Mouse (Mus musculus) forebrain, embryonic 10.5 days (tissue): ENCODE data around the gene Foxe3. TPM values are rescaled to one million over a fixed set of nuclear protein-coding genes. Genes with fewer than 3 reads are reported as not detected.

Experiments
- DNase-seq: peaks from one replicate; pipeline ENCODE4 v3.0.0-alpha.2; 2017; ENCODE audit warnings: low spot score; ENCODE audit errors: extremely low spot score
- H3K27ac ChIP-seq: fragments of 300-500 bp; sonication (generic); 2 replicates; pipeline ENCODE4 v1.5.1; 2016; ENCODE audit warnings: mild to moderate bottlenecking
- H3K27me3 ChIP-seq: fragments of 300-500 bp; sonication (generic); 2 replicates; pipeline ENCODE4 v1.6.1; 2016; ENCODE audit warnings: mild to moderate bottlenecking; ENCODE audit not compliant: poor library complexity, severe bottlenecking
- H3K36me3 ChIP-seq: fragments of 300-500 bp; sonication (generic); replicated peaks from 2 replicates; pipeline ENCODE4 v1.6.1; 2016; ENCODE audit warnings: mild to moderate bottlenecking, moderate library complexity
- H3K4me1 ChIP-seq: fragments of 300-500 bp; sonication (generic); 2 replicates; pipeline ENCODE4 v1.6.1; 2016
- H3K4me3 ChIP-seq: fragments of 300-500 bp; sonication (generic); 2 replicates; pipeline ENCODE4 v1.5.1; 2016; ENCODE audit warnings: mild to moderate bottlenecking, moderate library complexity
- H3K9me3 ChIP-seq: fragments of 300-500 bp; sonication (generic); 2 replicates; pipeline ENCODE4 v1.6.1; 2016; ENCODE audit warnings: mild to moderate bottlenecking, moderate library complexity
- WGBS: fragments of 180-500 bp; shearing (Covaris S2); methylation state at CpG from one replicate; pipeline ENCODE4 v1.1.7; 2016; 5-methylcytosine and 5-hydroxymethylcytosine counted together
- polyA plus RNA-seq: library from polyadenylated mRNA; unstranded; fragments of >200 nt; fragmentation: Nextera tagmentation; extraction: Ambion mirVana; gene quantifications from 2 replicates; pipeline ENCODE4 v1.2.1, GENCODE M21; 2016

Foxe3 gene
- polyA plus RNA-seq, 1 experiment from 2014 or later = 1.1 TPM

DNA sequence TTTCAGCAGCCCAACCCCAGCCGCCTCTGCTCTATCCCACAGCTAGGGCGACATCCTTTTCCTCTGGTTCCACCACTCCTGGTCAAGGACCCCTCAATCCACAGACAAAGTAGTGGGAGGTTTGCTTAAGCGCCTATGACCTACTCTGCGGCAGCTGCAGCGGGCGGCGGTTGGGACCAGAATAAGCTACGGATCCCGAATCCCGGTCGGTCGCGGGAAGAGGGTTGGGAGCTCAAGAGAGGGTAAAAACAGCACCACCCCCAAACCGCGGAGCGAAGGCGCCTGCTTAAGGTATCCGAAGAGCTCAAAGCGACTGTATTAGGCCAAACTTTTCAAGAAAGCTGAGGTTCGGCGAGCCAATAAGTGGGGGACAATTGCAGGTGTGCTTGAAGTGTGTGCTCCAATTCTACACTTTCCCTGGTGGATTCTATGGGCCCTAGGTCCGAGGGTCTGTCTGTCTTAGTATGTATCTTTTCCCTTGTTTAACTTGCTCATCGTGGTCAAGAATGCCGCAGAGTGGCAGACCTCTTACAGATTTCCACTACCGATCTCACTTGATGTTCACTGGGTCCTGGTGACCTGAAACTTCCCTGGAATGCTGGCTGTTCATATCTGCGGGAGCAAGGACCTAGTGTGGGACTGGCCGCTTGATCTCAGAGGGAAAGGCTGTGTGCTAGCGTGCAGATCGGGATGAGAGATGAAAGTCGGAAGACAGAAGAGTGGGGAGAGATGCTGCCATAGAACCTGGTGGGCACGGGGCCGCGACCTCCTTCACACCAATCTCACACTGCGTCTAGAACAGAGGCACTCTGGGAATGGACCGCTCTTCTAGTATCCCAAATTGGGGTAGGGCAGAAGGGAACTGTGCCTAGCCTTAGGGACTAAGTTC is 12.9 kb downstream of the Foxe3 start:
- peak; percentile 45 for DNase-seq
- no peaks in the 10 kb centered on the region for H3K9me3 ChIP-seq
- H3K27ac ChIP-seq = no peak overlapping the region
- H3K4me3 ChIP-seq = peak overlapping the region; percentile 30
- 3% methylated on average over 35 of the region's 35 CpGs for WGBS
- peaks cover 99% of the 10 kb centered on the region for H3K27me3 ChIP-seq
- peaks cover 36% of the 10 kb centered on the region for H3K4me1 ChIP-seq
- H3K36me3 ChIP-seq = no peaks in the 10 kb centered on the region

DNA sequence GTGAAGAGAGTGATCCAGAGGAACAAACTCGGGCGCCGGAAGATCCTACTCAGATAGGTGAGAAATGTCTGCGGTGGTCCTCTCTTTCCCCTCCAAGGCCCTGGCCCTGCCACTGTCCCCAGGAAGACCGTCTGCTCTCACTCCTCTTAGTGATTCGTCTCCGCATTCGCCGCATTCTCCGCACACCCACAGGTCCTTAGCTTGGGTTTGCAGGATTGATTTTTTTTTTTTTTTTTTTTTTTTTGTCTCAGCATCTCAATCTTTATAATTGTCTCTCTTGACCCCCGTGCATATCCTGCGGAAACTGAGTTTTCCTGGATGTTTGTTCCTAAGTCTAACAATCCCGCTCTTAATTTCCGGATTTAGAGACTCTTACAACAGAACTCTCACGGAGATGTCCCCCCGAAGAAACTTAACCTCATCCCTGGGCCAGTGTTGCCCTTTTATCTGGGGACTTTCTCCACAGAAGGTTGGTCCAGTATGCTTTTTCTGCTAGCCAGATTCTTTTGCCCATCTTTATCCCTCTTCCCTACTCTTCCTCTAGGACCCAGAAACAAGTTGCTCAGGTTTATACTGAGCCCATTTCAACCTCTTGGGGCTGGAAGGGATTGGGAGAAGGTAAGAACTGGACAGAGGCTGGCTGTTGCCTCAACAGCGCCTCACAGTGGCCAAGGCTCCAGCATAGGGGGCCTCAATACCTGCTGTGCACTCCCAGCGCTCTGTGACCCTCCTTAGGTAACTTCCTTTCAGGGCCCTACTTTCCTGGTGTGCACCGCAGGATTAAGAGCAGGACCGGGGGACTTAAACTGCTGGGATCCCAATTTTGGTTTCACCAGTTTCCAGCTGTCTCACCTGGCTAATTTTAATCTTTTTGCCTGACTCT is 16.0 kb downstream of the Foxe3 start:
- H3K27ac ChIP-seq = peak overlapping the region; percentile 85
- H3K27me3 ChIP-seq = peaks cover 100% of the 10 kb centered on the region
- DNase-seq = peak; percentile 63
- 1% methylated on average over 20 of the region's 20 CpGs for WGBS
- no peaks in the 10 kb centered on the region for H3K36me3 ChIP-seq
- H3K4me3 ChIP-seq = peak overlapping the region; percentile 60
- H3K4me1 ChIP-seq = peaks cover 54% of the 10 kb centered on the region
- H3K9me3 ChIP-seq = no peaks in the 10 kb centered on the region

DNA sequence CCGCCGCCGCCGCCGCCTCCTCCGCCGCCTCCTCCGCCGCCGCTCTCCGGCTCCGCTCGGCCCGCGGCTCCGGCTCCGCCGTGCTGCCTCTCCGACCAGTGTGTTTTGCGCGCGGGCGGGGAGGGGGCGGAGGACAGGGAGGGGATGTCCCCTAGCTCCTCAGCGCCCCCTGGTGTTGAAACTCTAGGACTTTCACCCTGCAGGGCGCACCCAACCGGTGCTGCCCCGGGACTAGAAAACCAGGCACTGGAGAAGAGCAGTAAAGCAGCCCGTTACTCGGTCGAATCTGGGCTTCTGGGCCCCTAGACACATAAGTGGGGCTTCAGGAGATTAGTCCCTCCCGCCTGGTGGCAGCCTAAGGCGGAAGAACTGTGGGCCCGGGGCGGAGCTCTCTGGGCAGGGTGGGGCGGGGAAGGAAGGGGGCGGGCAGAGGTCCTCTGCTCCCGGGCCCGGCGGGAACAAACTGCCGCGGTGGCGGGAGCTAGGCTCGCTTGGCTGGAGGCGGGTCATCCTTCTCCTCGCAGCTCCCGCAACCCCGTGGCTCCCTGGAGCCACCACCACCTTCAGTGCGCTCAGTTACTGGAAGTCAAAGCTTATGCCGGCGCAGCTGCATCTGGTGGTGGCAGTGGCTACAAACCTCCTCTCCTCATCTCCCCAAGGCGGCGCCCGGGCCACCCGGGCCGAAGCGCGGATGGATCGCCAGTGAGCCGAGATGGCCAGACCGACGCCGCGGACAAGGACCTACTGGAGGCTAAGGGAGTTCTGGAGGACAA is 16.8 kb downstream of the Foxe3 start, which contains the start of gene Foxd2:
Gene Foxd2 (minus strand): TSS at position 45 of the 773 bp plus-strand sequence.
- Histone ChIP-seq H3K4me3 (peak within 1 kb of the TSS; percentile 60), H3K9me3 (no peaks in the 10 kb centered on the region), H3K4me1 (peaks cover 55% of the 10 kb centered on the region), H3K27me3 (peaks cover 100% of the 10 kb centered on the region), H3K27ac (peak within 1 kb of the TSS; percentile 85), H3K36me3 (no peaks in the 10 kb centered on the region)
- WGBS = 0% methylated on average over 58 of the region's 64 CpGs
- peak; percentile 92 for DNase-seq

DNA sequence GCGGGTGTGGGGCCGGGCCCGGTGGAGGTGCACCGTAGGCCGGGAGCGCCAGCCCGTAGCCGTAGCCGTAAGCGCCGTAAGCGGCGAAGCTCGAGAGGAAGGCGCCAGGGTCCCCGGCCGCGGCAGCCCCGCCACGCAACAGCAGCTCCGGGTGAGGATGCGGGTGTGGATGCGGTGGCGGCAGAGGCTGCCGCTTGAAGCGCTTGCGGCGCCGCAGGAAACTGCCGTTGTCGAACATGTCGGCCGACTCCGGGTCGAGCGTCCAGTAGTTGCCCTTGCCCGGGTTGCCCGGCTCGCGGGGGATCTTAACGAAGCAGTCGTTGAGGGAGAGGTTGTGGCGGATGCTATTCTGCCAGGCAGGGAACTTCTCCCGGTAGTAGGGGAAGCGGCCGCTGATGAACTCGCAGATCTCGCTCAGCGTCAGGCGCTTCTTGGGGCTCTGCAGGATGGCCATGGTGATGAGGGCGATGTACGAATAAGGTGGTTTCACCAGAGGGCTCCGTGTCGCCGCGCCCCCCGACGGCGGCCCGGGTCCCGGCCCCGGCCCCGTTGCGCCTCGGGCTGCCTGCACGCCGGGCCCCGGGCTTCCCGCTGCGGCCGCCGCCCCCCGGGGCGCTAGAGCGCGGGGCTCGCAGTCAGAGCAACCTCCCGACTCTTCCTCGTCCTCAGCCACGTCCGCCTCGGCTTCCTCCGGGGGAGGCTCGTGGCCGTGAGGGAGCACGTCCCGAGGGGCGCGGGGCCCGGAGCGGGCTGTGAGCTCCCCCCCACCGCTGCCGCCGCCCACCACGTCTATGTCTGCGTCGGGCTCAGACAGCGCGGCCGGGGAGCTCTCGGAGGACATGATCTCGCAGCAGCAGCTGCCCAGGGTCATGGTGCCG is 17.6 kb downstream of the Foxe3 start:
- H3K27ac ChIP-seq = peak overlapping the region; percentile 85
- peak overlapping the region; percentile 60 for H3K4me3 ChIP-seq
- WGBS = under 1% methylated on average over 91 of the region's 103 CpGs

DNA sequence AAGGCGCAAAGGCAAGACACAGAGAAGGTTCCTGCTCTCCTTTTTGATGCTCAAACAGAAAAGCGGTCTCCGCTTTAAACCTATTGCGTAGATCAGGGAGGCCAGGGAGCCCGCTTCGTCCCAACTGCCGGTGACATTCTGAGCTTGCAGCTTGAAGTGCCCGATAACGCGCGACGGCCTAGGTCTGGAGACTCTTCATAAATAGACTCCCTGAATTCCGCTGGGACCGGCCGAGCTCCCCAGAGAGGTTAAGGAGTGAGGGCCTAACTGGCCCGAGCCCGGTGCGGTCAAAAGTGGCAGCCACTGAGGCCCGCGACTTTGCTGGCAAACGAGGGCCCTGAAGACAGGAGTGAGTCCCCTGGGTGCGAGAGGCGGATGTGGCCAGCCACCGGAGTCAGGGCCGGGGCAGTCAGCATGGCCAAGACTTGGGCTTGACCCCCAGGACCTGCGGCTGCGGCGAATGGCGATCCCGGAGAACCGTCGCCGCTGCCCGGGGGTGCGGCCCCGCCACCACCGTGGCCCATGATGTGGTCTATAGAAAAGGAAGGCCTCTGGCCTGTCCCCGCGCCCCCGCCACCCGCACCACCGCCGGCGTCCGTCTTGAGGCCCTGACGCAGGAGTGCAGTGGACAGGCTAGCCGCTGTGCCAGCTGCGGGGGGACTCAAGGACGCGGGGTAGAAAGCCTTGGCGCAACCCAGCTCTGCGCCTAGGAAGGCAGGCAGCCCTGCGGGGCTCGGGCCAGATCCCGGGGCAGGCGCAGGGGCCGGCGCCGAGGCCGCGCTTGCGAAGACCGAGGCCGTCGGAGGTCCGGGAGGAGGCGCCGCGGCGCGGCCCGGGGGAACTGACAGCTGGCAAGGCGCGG is 18.5 kb downstream of the Foxe3 start:
- no peaks in the 10 kb centered on the region for H3K36me3 ChIP-seq
- DNase-seq = peak; percentile 56
- no peaks in the 10 kb centered on the region for H3K9me3 ChIP-seq
- peaks cover 100% of the 10 kb centered on the region for H3K27me3 ChIP-seq
- peak overlapping the region; percentile 60 for H3K4me3 ChIP-seq
- WGBS = 1% methylated on average over 74 of the region's 74 CpGs
- H3K4me1 ChIP-seq = peaks cover 56% of the 10 kb centered on the region
- H3K27ac ChIP-seq = peak overlapping the region; percentile 85

More for the DNA sequence above, 17.6 kb downstream of the Foxe3 start:
- DNase-seq = peak; percentile 60
- no peaks in the 10 kb centered on the region for H3K9me3 ChIP-seq
- no peaks in the 10 kb centered on the region for H3K36me3 ChIP-seq
- peaks cover 56% of the 10 kb centered on the region for H3K4me1 ChIP-seq
- peaks cover 100% of the 10 kb centered on the region for H3K27me3 ChIP-seq

DNA sequence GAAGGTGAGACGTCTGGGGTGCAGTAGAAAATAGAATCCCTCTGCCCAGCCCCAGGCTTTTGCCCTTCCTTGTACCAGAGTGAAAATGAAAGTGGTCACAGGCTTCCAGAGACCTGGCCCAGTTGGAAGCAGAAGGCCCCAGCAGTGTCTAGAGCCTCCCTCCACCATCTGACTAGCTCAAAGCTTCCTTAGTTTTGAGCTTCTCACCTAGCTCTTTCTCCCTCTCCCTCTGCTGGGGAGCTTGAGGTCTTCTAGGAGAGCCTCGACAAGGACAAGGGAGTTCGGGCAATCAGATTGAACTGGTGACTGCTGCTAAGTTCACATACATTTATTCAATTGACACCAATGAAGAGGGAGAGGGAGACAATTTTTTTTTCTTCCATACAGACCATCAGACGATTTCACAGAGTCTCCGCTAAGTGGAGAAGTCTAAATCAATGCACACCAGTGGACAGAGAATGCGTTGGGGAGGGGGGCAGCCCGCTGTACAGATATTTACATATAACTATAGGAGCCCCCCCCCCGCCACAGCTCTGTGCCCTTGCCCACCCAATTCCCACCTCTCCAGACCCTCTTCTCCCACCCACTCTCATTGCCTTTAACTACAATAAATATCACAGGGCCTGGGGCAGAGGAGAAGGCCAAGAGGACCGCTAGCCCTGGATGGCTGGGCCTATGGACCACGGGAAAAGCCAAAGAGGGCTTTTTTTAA is 19.7 kb downstream of the Foxe3 start:
- H3K9me3 ChIP-seq = no peaks in the 10 kb centered on the region
- WGBS = 4% methylated on average over 10 of the region's 10 CpGs
- H3K36me3 ChIP-seq = no peaks in the 10 kb centered on the region
- peaks cover 66% of the 10 kb centered on the region for H3K4me1 ChIP-seq
- H3K27ac ChIP-seq = peak overlapping the region; percentile 17; the same call in 1 of the 2 replicates
- H3K4me3 ChIP-seq = peak overlapping the region; percentile 60
- no peak for DNase-seq
- H3K27me3 ChIP-seq = peaks cover 100% of the 10 kb centered on the region

DNA sequence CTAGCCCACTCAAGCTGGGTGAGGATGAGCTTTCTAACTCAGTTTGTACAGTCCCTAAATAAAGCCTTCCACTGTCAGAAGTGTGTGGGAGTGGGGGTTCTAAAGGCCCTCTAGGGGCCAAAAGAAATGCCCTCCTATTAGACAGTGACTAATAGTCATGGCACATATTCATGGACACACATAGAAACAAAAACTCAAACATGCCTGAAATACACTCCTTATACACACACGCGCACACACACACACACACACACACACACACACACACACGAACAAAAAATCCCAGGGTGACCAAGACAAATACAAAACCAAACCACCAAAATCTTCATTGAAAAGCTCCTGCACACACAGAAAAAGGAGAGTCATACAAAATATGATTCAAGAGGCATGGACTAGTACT is 20.3 kb downstream of the Foxe3 start:
- DNase-seq = no peak
- no peak overlapping the region for H3K27ac ChIP-seq
- 51% methylated on average over 3 of the region's 3 CpGs for WGBS
- H3K36me3 ChIP-seq = no peaks in the 10 kb centered on the region
- H3K4me1 ChIP-seq = peaks cover 72% of the 10 kb centered on the region
- peak overlapping the region; percentile 60 for H3K4me3 ChIP-seq
- no peaks in the 10 kb centered on the region for H3K9me3 ChIP-seq
- H3K27me3 ChIP-seq = peaks cover 100% of the 10 kb centered on the region

DNA sequence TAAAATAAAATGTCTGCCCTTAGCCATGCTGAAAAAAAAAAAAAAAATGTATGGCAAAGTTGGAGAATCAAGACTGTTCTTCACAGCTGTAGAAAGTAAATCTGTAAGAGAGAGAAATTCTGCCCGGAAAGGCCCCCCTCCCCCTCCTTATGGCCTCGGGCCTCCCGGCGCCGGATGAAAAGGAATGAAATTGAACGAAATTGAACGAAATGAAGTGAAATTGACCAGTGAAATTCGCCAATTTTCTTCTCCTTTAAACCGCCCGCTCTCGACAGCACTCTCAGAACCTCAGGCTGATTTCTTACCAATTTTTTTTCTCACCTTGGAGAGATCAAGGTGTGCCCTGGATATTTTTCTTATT is 22.4 kb downstream of the Foxe3 start:
- H3K4me3 ChIP-seq = peak overlapping the region; percentile 50
- H3K4me1 ChIP-seq = peaks cover 67% of the 10 kb centered on the region
- no peaks in the 10 kb centered on the region for H3K9me3 ChIP-seq
- H3K36me3 ChIP-seq = no peaks in the 10 kb centered on the region
- 2% methylated on average over 11 of the region's 11 CpGs for WGBS
- H3K27ac ChIP-seq = peak overlapping the region; percentile 11; the same call in 1 of the 2 replicates
- H3K27me3 ChIP-seq = peaks cover 100% of the 10 kb centered on the region
- no peak for DNase-seq

DNA sequence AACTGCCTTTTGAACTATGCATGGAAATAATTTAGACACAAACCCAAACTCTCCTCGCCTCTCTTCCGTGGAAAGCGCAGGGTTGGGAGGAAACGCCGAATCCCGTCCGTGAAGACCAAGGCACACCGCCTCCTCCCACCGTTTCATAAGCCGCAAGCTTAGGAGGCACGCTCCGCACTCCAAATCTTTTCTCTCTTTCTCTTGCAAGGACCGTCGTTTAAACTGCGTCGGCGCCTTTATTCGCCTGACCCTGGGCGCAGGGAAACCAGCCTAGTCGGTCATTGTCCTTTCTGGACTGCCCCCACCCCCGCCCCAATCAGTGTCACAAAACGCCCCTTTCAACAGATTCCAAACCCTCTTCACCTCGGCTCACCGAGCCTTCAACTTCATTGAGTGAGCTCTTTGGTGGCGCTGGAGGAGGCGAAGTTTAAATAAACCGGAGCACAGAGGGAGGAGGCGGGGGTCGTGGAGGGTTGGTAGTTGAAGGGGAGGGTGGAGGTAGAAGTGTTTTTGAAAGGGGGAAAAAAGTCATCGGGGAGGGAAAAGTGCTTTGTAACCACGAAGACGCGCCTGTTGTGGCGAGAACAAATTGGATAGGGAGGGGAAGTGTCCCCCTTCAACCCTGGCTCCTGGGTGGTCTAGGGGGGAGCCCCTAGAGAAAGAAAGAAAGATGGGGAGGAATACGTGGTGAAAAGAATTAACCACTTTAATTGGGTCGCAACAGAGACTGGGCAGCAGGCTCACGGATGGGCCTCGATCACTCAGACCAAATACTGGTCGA is 23.0 kb downstream of the Foxe3 start:
- H3K4me3 ChIP-seq = peak overlapping the region; percentile 50
- H3K4me1 ChIP-seq = peaks cover 61% of the 10 kb centered on the region
- under 1% methylated on average over 39 of the region's 39 CpGs for WGBS
- peak; percentile 79 for DNase-seq
- H3K9me3 ChIP-seq = no peaks in the 10 kb centered on the region
- H3K27me3 ChIP-seq = peaks cover 100% of the 10 kb centered on the region
- H3K36me3 ChIP-seq = no peaks in the 10 kb centered on the region
- peak overlapping the region; percentile 51 for H3K27ac ChIP-seq
